Mouse (Mus musculus): ENCODE data around the gene Gal3st2.
"Not testable (repeated sequence)": the region's sequence is repeated elsewhere in the genome, so short reads cannot be mapped to it uniquely, and the experiment has no call there.

The Gal3st2 gene

GRCm38 (mm10) chr1:93861048-93861447 is at the start of gene Gal3st2:
Gene Gal3st2 (plus strand): TSS chr1:93861306.
- DNase-seq (ENCODE audit: low read depth, low spot score) = not testable (repeated sequence)

- DNase-seq (ENCODE audit: low read depth, low spot score) = no peak
These were observed 49.5 kb upstream of the Gal3st2 start for GRCm38 (mm10) chr1:93811495-93812039.

GRCm38 (mm10) chr1:93817823-93818532 is 43.1 kb upstream of the Gal3st2 start:
- DNase-seq (ENCODE audit: low read depth, low spot score) = no peak

- DNase-seq (ENCODE audit: low read depth, low spot score) = no peak
These were observed 42.4 kb upstream of the Gal3st2 start for GRCm38 (mm10) chr1:93818722-93819121.

- DNase-seq (ENCODE audit: low read depth, low spot score) = no peak
These were observed 37.2 kb upstream of the Gal3st2 start for GRCm38 (mm10) chr1:93823796-93824495.

GRCm38 (mm10) chr1:93824609-93825008 is 36.5 kb upstream of the Gal3st2 start, which contains the start of gene D2hgdh:
Gene D2hgdh (plus strand): TSS chr1:93824909.
- DNase-seq (ENCODE audit: low read depth, low spot score) = peak; percentile 10

GRCm38 (mm10) chr1:93825105-93825674 is 35.9 kb upstream of the Gal3st2 start:
- DNase-seq (ENCODE audit: low read depth, low spot score) = peak; percentile 98

GRCm38 (mm10) chr1:93825771-93826539 is 35.2 kb upstream of the Gal3st2 start:
- DNase-seq (ENCODE audit: low read depth, low spot score) = no peak

- DNase-seq (ENCODE audit: low read depth, low spot score) = no peak
These were observed 34.6 kb upstream of the Gal3st2 start for GRCm38 (mm10) chr1:93826540-93826835.

- peak; percentile 1 for DNase-seq (ENCODE audit: low read depth, low spot score)
These were observed 28.2 kb upstream of the Gal3st2 start for GRCm38 (mm10) chr1:93832754-93833360.

GRCm38 (mm10) chr1:93834671-93835150 is 26.4 kb upstream of the Gal3st2 start:
- DNase-seq (ENCODE audit: low read depth, low spot score) = peak; percentile 6

GRCm38 (mm10) chr1:93835211-93835610 is 25.9 kb upstream of the Gal3st2 start:
- DNase-seq (ENCODE audit: low read depth, low spot score) = peak; percentile 0

- DNase-seq (ENCODE audit: low read depth, low spot score) = peak; percentile 0
These were observed 25.1 kb upstream of the Gal3st2 start for GRCm38 (mm10) chr1:93835876-93836531.

GRCm38 (mm10) chr1:93836532-93836913 is 24.6 kb upstream of the Gal3st2 start:
- DNase-seq (ENCODE audit: low read depth, low spot score) = peak; percentile 0

- DNase-seq (ENCODE audit: low read depth, low spot score) = peak; percentile 0
These were observed 23.8 kb upstream of the Gal3st2 start for GRCm38 (mm10) chr1:93837335-93837734.

GRCm38 (mm10) chr1:93838569-93838968 is 22.5 kb upstream of the Gal3st2 start:
- not testable (repeated sequence) for DNase-seq (ENCODE audit: low read depth, low spot score)

- DNase-seq (ENCODE audit: low read depth, low spot score) = not testable (repeated sequence)
These were observed 15.2 kb upstream of the Gal3st2 start for GRCm38 (mm10) chr1:93845766-93846366.

GRCm38 (mm10) chr1:93855790-93856189 is 5.3 kb upstream of the Gal3st2 start:
- DNase-seq (ENCODE audit: low read depth, low spot score) = not testable (repeated sequence)

- DNase-seq (ENCODE audit: low read depth, low spot score) = no peak
These were observed 3.7 kb upstream of the Gal3st2 start for GRCm38 (mm10) chr1:93857370-93857769.

- DNase-seq (ENCODE audit: low read depth, low spot score) = no peak
These were observed 3.1 kb upstream of the Gal3st2 start for GRCm38 (mm10) chr1:93857991-93858390.
